Mouse (Mus musculus): Measurements from ENCODE around the gene Slc12a3. TPM values are rescaled to one million over a fixed set of nuclear protein-coding genes. Genes with fewer than 3 reads are reported as not detected.

Slc12a3 gene
- 10 to 100 TPM in 1 of 2 experiments, 1 to 10 TPM in 1; 1.0 to 29.0 TPM for total RNA-seq (2021)
- long read RNA-seq, experiment 1, result 0 reads
- long read RNA-seq, experiment 2, partial matches to known transcripts, result 3 of 8 reads
- long read RNA-seq, experiment 2, other reads (novel, unspliced or antisense), result 4 of 8 reads

- DNase-seq (ENCODE audit: low spot score in 2 of 2), result no peak
Observed at GRCm38 (mm10) chr8:94328932-94329728, at the start of gene Slc12a3. Slc12a3 (plus strand) TSS chr8:94329201.

GRCm38 (mm10) chr8:94280001-94280613 lies 48.9 kb upstream of the Slc12a3 start:
- no peak for DNase-seq (ENCODE audit: low spot score in 2 of 2)

DNA sequence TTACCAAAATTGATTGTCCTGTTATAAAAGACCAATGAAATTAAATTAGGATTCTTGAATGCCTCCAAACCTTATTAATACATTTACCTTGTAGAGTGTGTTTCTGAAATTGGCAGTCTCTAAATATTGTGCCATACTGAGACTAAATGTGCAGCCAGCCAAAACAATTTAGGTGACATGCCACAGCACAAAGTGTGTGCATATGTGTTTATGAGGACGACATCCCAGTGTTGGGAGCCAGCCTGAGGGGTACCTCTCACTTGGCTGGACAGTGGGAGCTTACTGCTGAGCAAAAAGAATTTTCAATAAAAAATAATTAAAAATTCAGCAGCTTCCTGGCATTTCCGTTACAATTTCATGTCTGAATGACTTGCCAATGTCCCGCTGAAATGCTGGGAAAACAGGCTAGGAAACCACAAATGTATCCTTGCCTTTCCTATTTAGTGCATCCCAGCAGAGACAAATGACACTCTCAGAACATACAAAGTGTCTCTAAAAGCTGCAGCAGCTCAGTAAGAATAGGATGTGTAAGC lies 46.5 kb upstream of the Slc12a3 start:
- DNase-seq (ENCODE audit: low spot score in 2 of 2), result no peak

DNA sequence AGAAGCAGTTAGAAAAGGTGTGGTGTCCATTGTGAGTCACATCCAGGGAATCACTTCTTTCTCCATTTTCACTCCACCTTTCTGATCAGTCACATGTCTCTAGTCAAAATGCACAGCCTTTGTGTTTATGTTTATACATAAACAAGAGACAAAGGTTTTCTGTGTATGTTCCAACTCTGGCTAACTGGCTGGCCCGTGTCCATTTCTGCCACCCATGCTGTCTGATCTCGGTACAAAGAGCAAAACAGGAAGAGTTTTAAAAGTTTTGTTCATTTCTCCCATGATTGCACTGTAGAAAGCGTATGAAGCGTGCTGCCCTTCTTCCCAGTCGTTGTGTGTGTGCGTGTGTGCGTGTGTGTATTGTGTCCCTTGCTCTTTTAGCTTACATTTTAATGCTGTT lies 44.8 kb upstream of the Slc12a3 start:
- no peak for DNase-seq (ENCODE audit: low spot score in 2 of 2)

DNA sequence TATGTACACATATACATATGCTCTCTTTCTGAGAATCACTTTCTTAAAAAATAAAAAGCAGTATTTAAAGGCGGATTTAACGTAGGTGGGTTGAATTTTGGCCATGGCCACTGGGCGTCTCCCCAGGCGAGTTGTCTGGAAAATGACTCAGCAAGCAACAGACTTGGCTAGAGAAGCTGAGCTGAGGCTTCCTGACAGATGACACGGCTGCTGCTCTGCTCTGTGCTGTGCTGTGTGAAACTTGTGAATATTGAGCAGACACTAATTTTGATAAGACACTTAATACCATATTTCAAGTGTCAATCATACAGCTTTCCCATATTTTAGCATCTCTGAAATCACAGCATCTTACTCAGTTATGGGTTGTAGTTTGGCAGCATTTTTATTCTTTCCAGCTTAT lies 38.4 kb upstream of the Slc12a3 start:
- DNase-seq (ENCODE audit: low spot score in 2 of 2), result no peak

DNA sequence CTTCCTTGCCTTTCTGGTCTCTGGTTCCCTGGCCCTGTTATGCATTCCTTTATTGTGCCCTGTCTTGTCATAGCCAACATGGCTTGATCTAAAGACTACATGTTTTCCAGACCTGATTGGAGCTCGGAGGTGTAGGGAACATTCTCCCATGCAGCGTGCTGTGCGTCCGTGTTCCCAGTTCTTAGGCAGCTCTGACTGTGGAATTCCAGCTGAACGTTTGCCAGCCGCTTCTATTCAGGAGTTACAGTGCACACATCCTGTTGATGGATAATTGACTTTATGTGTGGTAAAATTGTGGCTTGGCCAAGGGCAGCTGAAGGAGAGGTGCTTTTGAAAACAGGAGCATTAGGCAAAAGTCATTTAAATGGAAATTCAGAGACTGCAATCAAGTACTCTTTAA lies 36.9 kb upstream of the Slc12a3 start:
- no peak for DNase-seq (ENCODE audit: low spot score in 2 of 2)

- DNase-seq (ENCODE audit: low spot score in 2 of 2), result no peak
Observed at GRCm38 (mm10) chr8:94292626-94293025, 36.4 kb upstream of the Slc12a3 start.

GRCm38 (mm10) chr8:94295687-94296086 lies 33.3 kb upstream of the Slc12a3 start:
- DNase-seq (ENCODE audit: low spot score in 2 of 2), result no peak

GRCm38 (mm10) chr8:94296312-94296991 lies 32.5 kb upstream of the Slc12a3 start:
- DNase-seq (ENCODE audit: low spot score in 2 of 2), result no peak

DNA sequence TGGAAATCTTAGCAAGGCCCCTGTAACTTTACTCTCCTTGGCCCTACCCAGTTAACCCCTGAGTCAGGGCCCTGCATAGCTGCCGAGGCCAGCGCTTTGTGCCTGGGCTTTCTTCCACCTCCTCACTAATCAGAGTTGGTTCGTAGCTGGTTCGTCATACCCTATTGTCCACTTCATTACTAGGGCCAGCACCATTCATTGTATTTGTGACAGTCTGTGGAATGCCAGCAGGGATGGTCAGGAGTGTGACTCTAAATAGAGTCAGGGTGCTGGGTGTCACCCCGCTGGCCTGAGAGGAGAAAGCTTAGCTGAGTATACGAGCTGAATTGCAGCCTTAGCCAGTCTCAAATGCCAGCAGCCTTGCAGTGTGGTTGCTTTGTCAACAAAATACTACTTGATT lies 31.9 kb upstream of the Slc12a3 start:
- no peak for DNase-seq (ENCODE audit: low spot score in 2 of 2)

GRCm38 (mm10) chr8:94300809-94301208 lies 28.2 kb upstream of the Slc12a3 start:
- no peak for DNase-seq (ENCODE audit: low spot score in 2 of 2)

DNA sequence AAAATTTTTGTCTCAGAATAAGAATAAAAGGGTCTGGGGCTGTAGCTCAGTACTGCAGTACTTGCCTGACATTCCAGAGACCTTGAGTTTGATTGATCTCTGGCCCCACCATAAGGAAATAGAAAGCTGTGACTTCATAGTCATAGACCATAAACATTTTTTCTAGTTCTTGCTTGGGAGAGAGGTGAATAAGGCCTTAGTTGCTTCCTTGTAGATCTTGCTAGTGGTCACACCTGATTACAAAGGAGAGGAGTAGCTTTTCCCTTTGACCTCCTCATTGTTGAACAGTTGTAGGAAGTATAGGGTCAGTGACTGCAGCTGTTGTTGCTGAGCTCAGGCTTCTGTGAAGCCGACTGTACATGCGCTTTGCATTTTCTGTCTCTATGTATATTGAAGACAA lies 24.6 kb upstream of the Slc12a3 start:
- DNase-seq (ENCODE audit: low spot score in 2 of 2), result no peak

- DNase-seq (ENCODE audit: low spot score in 2 of 2), result no peak
Observed at GRCm38 (mm10) chr8:94306989-94307513, 21.9 kb upstream of the Slc12a3 start.

- DNase-seq (ENCODE audit: low spot score in 2 of 2), result no peak
Observed at GRCm38 (mm10) chr8:94307652-94308051, 21.3 kb upstream of the Slc12a3 start.

- DNase-seq (ENCODE audit: low spot score in 2 of 2), result no peak
Observed at GRCm38 (mm10) chr8:94314069-94314468, 14.9 kb upstream of the Slc12a3 start.

GRCm38 (mm10) chr8:94317249-94317648 lies 11.8 kb upstream of the Slc12a3 start:
- no peak for DNase-seq (ENCODE audit: low spot score in 2 of 2)

- DNase-seq (ENCODE audit: low spot score in 2 of 2), result no peak
Observed at GRCm38 (mm10) chr8:94317691-94318090, 11.3 kb upstream of the Slc12a3 start.

DNA sequence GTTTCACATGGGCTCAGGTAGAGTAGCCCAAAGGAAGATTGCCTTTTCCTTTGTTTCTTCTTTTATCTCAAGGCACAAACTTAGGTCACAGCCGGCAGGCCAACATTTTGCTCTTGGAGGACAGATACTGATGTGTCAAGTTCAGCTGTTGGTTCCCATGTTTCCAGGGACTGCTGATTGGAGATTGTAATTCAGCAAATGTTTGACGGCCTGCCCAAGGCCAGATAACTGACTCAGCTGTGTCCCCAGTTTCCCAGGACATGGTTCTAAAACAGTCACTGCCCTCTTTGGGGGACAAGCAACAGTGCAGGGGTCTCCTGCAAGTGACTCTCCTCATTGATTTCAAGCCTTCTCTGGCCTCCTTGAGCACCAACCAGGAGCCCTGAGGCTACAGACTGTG lies 9.0 kb upstream of the Slc12a3 start:
- DNase-seq (ENCODE audit: low spot score in 2 of 2), result no peak

- DNase-seq (ENCODE audit: low spot score in 2 of 2), result no peak
Observed at GRCm38 (mm10) chr8:94322083-94322482, 6.9 kb upstream of the Slc12a3 start.

GRCm38 (mm10) chr8:94323041-94323440 lies 6.0 kb upstream of the Slc12a3 start:
- no peak for DNase-seq (ENCODE audit: low spot score in 2 of 2)

DNA sequence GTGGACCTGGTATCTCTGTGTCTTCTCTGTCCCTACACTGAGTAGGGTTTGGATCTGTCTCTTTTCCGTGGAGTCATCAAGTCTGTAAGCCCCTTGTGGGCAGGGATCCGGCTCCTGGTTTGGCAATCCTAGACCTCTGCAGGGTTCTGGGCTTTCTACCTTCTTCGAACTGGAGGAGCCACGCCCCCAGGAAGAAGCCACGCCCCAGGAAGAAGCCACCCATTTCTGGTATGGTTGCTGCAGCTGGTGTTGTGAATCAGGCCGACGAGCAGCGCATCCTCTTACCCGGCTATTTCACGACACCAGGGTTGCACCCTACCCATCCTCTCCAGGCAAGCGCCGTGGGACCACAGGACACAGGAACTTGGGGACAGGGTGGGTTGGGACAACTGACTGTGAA lies 4.9 kb upstream of the Slc12a3 start:
- DNase-seq (ENCODE audit: low spot score in 2 of 2), result no peak

Data from adrenal gland, postnatal 4 days (tissue).